Mouse (Mus musculus): ENCODE results near the gene Zmynd8.

- TF ChIP-seq CTCF (IDR thresholded peaks at IDR 0.05; ENCODE audit: low read depth, low read length) (no peak), GATA1 (IDR thresholded peaks at IDR 0.05; ENCODE audit: borderline replicate concordance, low read length) (no peak), TAL1 (conservative IDR thresholded peaks at IDR 0.05; ENCODE audit: low read depth, low read length) (no peak), GATA2 (IDR thresholded peaks at IDR 0.05; ENCODE audit: borderline replicate concordance, low read depth, low read length) (no peak)
Observed at GRCm38 (mm10) chr2:165808179-165808975, 90.4 kb downstream of the Zmynd8 start.

Measured in G1E (cell line).